Mouse (Mus musculus) MEL (cell line): ENCODE results near the gene Sh2d3c. TPM values are rescaled to one million over a fixed set of nuclear protein-coding genes. Genes with fewer than 3 reads are reported as not detected.

Experiments used
- DNase-seq: peaks from one replicate; pipeline ENCODE4 v3.0.0; 2011; ENCODE audit warnings: low read depth, low spot score
- H3K27ac ChIP-seq: 2 replicates; pipeline ENCODE4 v1.5.1; 2012; ENCODE audit warnings: low read depth, mild to moderate bottlenecking, control low read depth, low read length, moderate library complexity; ENCODE audit not compliant: control insufficient read depth
- H3K27me3 ChIP-seq, 2 experiments: fragments of 150-350 bp in 1 of 2; sonication (generic) in 1 of 2; 2 replicates each; pipeline ENCODE4 v1.6.1; 2012; ENCODE audit warnings: low read length in 2 of 2, mild to moderate bottlenecking in 2 of 2, improper control_type of control experiment in 1 of 2, moderate library complexity in 1 of 2; ENCODE audit not compliant: insufficient read depth in 2 of 2, control insufficient read depth in 1 of 2
- H3K36me3 ChIP-seq, 2 experiments: 2 replicates each; pipeline ENCODE4 v1.6.1; 2012 to 2014; ENCODE audit warnings: low read length in 2 of 2, improper control_type of control experiment in 1 of 2, inconsistent platforms in 1 of 2, mild to moderate bottlenecking in 1 of 2; ENCODE audit not compliant: insufficient read depth in 2 of 2, control insufficient read depth in 1 of 2
- H3K4me1 ChIP-seq, 2 experiments: fragments of 150-350 bp in 1 of 2; sonication (generic) in 1 of 2; 2 replicates each; pipeline ENCODE4 v1.6.1; 2012; ENCODE audit warnings: low read length in 2 of 2, improper control_type of control experiment in 1 of 2, mild to moderate bottlenecking in 1 of 2; ENCODE audit not compliant: insufficient read depth in 2 of 2, control insufficient read depth in 1 of 2
- H3K4me3 ChIP-seq, 2 experiments: fragments of 150-350 bp in 1 of 2; sonication (generic) in 1 of 2; 2 replicates each; pipeline ENCODE4 v1.5.1; 2012; ENCODE audit warnings: low read depth in 2 of 2, low read length in 2 of 2, mild to moderate bottlenecking in 2 of 2, moderate library complexity in 2 of 2, control low read depth in 1 of 2, improper control_type of control experiment in 1 of 2; ENCODE audit not compliant: control insufficient read depth in 1 of 2, insufficient read depth in 1 of 2
- H3K79me2 ChIP-seq: 2 replicates; pipeline ENCODE4 v1.6.1; 2012; ENCODE audit warnings: mild to moderate bottlenecking, low read length, moderate library complexity; ENCODE audit not compliant: control insufficient read depth, poor library complexity, insufficient read depth
- H3K9ac ChIP-seq: 2 replicates; pipeline ENCODE4 v1.6.1; 2012; ENCODE audit warnings: low read depth, mild to moderate bottlenecking, control low read depth, low read length, moderate library complexity; ENCODE audit not compliant: control insufficient read depth, poor library complexity, severe bottlenecking
- H3K9me3 ChIP-seq: fragments of 150-350 bp; sonication (generic); replicated peaks from 2 replicates; pipeline ENCODE4 v1.6.1; 2012; ENCODE audit warnings: mild to moderate bottlenecking, low read length, improper control_type of control experiment, moderate library complexity; ENCODE audit not compliant: insufficient read depth
- CHD1 ChIP-seq: IDR thresholded peaks from 2 replicates; pipeline ENCODE4 v1.6.1; 2012; ENCODE audit warnings: low read depth, mild to moderate bottlenecking, inconsistent platforms, low read length, improper control_type of control experiment
- E2F4 ChIP-seq: IDR thresholded peaks from 2 replicates; pipeline ENCODE4 v1.6.1; 2011; ENCODE audit warnings: low read depth, low read length, improper control_type of control experiment, borderline replicate concordance
- ETS1 ChIP-seq: IDR thresholded peaks from 2 replicates; pipeline ENCODE4 v1.6.1; 2012; ENCODE audit warnings: low read depth, mild to moderate bottlenecking, inconsistent platforms, low read length, improper control_type of control experiment, moderate library complexity
- GATA1 ChIP-seq: IDR thresholded peaks from 2 replicates; pipeline ENCODE4 v1.6.1; 2011; ENCODE audit warnings: low read depth, low read length, improper control_type of control experiment
- MAFK ChIP-seq: IDR thresholded peaks from 2 replicates; pipeline ENCODE4 v1.6.1; 2011; ENCODE audit warnings: low read depth, mild to moderate bottlenecking, low read length, improper control_type of control experiment, borderline replicate concordance
- MAX ChIP-seq: IDR thresholded peaks from 2 replicates; pipeline ENCODE4 v1.6.1; 2011; ENCODE audit warnings: low read length, improper control_type of control experiment
- MAZ ChIP-seq: IDR thresholded peaks from 2 replicates; pipeline ENCODE4 v1.6.1; 2012; ENCODE audit warnings: low read depth, mild to moderate bottlenecking, inconsistent platforms, low read length, improper control_type of control experiment
- MYB ChIP-seq: IDR thresholded peaks from 2 replicates; pipeline ENCODE4 v1.6.1; 2011; ENCODE audit warnings: mild to moderate bottlenecking, low read depth, low read length, improper control_type of control experiment
- MYC ChIP-seq: IDR thresholded peaks from 2 replicates; pipeline ENCODE4 v1.6.1; 2011; ENCODE audit warnings: low read depth, mild to moderate bottlenecking, low read length, improper control_type of control experiment, moderate library complexity
- RAD21 ChIP-seq: IDR thresholded peaks from 2 replicates; pipeline ENCODE4 v1.6.1; 2011; ENCODE audit warnings: mild to moderate bottlenecking, low read depth, low read length, improper control_type of control experiment
- SIN3A ChIP-seq: IDR thresholded peaks from 2 replicates; pipeline ENCODE4 v1.6.1; 2012; ENCODE audit warnings: low read length, improper control_type of control experiment, inconsistent platforms
- SMC3 ChIP-seq: IDR thresholded peaks from 2 replicates; pipeline ENCODE4 v1.6.1; 2011; ENCODE audit warnings: low read depth, low read length, improper control_type of control experiment
- TBP ChIP-seq: IDR thresholded peaks from 2 replicates; pipeline ENCODE4 v1.8.0; 2011; ENCODE audit warnings: low read depth, low read length, improper control_type of control experiment
- TCF12 ChIP-seq: IDR thresholded peaks from 2 replicates; pipeline ENCODE4 v1.6.1; 2014; ENCODE audit warnings: low read depth, mild to moderate bottlenecking, inconsistent platforms, low read length, improper control_type of control experiment, moderate library complexity
- ZC3H11A ChIP-seq: IDR thresholded peaks from 2 replicates; pipeline ENCODE4 v1.6.1; 2012; ENCODE audit warnings: low read depth, mild to moderate bottlenecking, inconsistent platforms, low read length, improper control_type of control experiment
- ZKSCAN1 ChIP-seq: IDR thresholded peaks from 2 replicates; pipeline ENCODE4 v1.6.1; 2012; ENCODE audit warnings: low read depth, mild to moderate bottlenecking, inconsistent platforms, low read length, improper control_type of control experiment, moderate library complexity
- ZMIZ1 ChIP-seq: IDR thresholded peaks from 2 replicates; pipeline ENCODE4 v1.6.1; 2012; ENCODE audit warnings: low read depth, mild to moderate bottlenecking, inconsistent platforms, low read length, improper control_type of control experiment, moderate library complexity
- ZNF384 ChIP-seq: IDR thresholded peaks from 2 replicates; pipeline ENCODE4 v1.6.1; 2012; ENCODE audit warnings: low read depth, mild to moderate bottlenecking, inconsistent platforms, low read length, improper control_type of control experiment
- polyA plus RNA-seq, 2 experiments: library from polyadenylated mRNA; stranded (reverse) in 1 of 2; unstranded in 1 of 2; fragments of >175 nt in 1 of 2; fragments of >200 nt in 1 of 2; gene quantifications; 2 replicates each; pipeline versions ENCODE4 v1.2.1 to v1.2.4; 2012; ENCODE audit warnings: low replicate concordance in 2 of 2, low read depth in 1 of 2; ENCODE audit not compliant: insufficient read length in 2 of 2, insufficient read depth in 1 of 2, missing spikeins in 1 of 2
- total RNA-seq: library from RNA; depleted of rRNA; stranded (reverse); fragments of 300-350 nt; gene quantifications from 2 replicates; pipeline ENCODE4 v1.2.3, GENCODE M21; 2012

Gene Sh2d3c
- total and polyA plus RNA-seq, 3 experiments: 0.19 to 0.43 TPM; not detected in 1

- no peak overlapping the region for H3K9ac ChIP-seq
Measured at GRCm38 (mm10) chr2:32700966-32701743, 19.7 kb upstream of the Sh2d3c start.

GRCm38 (mm10) chr2:32703046-32703445 is 17.8 kb upstream of the Sh2d3c start:
- H3K79me2 ChIP-seq: peaks cover 1% of the 10 kb centered on the region
- no peaks in the 10 kb centered on the region for H3K4me1 ChIP-seq
- H3K4me3 ChIP-seq: no peak overlapping the region
- TF ChIP-seq GATA1 (no peak), ZC3H11A (no peak)
- TF ChIP-seq, all 39 proteins: peak for 0
- Histone ChIP-seq H3K36me3 (peaks cover 0 to 9% of the 10 kb centered on the region in 2 experiments; a peak in 2 of 4 replicates), H3K27me3 (no peaks in the 10 kb centered on the region), H3K27ac (no peak overlapping the region), H3K9ac (no peak overlapping the region), H3K9me3 (no peaks in the 10 kb centered on the region)
- no peak for DNase-seq

More at GRCm38 (mm10) chr2:32700966-32701743, 19.7 kb upstream of the Sh2d3c start:
- Histone ChIP-seq H3K79me2 (no peaks in the 10 kb centered on the region), H3K9me3 (no peaks in the 10 kb centered on the region), H3K4me1 (no peaks in the 10 kb centered on the region), H3K27me3 (no peaks in the 10 kb centered on the region), H3K36me3 (peaks cover 0 to 2% of the 10 kb centered on the region in 2 experiments; a peak in 1 of 4 replicates), H3K4me3 (no peak overlapping the region), H3K27ac (no peak overlapping the region)
- TF ChIP-seq ETS1 (no peak), MAFK (no peak), ZMIZ1 (no peak), MAX (no peak), ZC3H11A (no peak), RAD21 (no peak), TBP (no peak), TCF12 (no peak)
- DNase-seq: no peak

GRCm38 (mm10) chr2:32704021-32704421 is 16.8 kb upstream of the Sh2d3c start, which contains the start of gene Fpgs:
Gene Fpgs (minus strand): TSS chr2:32704145.
- TF ChIP-seq GATA1 (no peak), CHD1 (no peak), MYC (no peak), MYB (no peak), MAZ (no peak), ZKSCAN1 (no peak), SMC3 (no peak), ETS1 (no peak), MAX (no peak), SIN3A (no peak), E2F4 (no peak), ZNF384 (no peak), TCF12 (no peak)
- TF ChIP-seq, all 39 proteins: peak for 0
- H3K36me3 ChIP-seq: peaks cover 2 to 9% of the 10 kb centered on the region in 2 experiments; a peak in 3 of 4 replicates
- H3K27me3 ChIP-seq: no peaks in the 10 kb centered on the region
- no peak for DNase-seq
- H3K27ac ChIP-seq: no peak within 1 kb of the TSS
- H3K9me3 ChIP-seq: no peaks in the 10 kb centered on the region
- H3K4me1 ChIP-seq: no peaks in the 10 kb centered on the region
- H3K4me3 ChIP-seq: no peak within 1 kb of the TSS
- peaks cover 6% of the 10 kb centered on the region for H3K79me2 ChIP-seq
- H3K9ac ChIP-seq: no peak within 1 kb of the TSS
